Mouse (Mus musculus) MEL (cell line): ENCODE measurements around the gene Mgll.

Experiments
- CTCF ChIP-seq, 3 experiments: IDR thresholded peaks in 2 of 3; conservative IDR thresholded peaks in 1 of 3; 2 replicates each; pipeline ENCODE4 v1.5.1; 2011 to 2012; ENCODE audit warnings: low read length in 3 of 3, low read depth in 2 of 3, mild to moderate bottlenecking in 2 of 3, improper control_type of control experiment in 1 of 3, inconsistent platforms in 1 of 3, mixed read lengths in 1 of 3, moderate library complexity in 1 of 3; ENCODE audit not compliant: control insufficient read depth in 1 of 3, insufficient read depth in 1 of 3, poor library complexity in 1 of 3, severe bottlenecking in 1 of 3
- GATA1 ChIP-seq: IDR thresholded peaks from 2 replicates; pipeline ENCODE4 v1.6.1; 2011; ENCODE audit warnings: low read depth, low read length, improper control_type of control experiment
- HCFC1 ChIP-seq: IDR thresholded peaks from 2 replicates; pipeline ENCODE4 v1.6.1; 2012; ENCODE audit warnings: low read depth, mild to moderate bottlenecking, inconsistent platforms, low read length, improper control_type of control experiment, moderate library complexity
- POLR2A ChIP-seq, 2 experiments: IDR thresholded peaks; 2 replicates each; pipeline ENCODE4 v1.6.1; 2011 to 2012; ENCODE audit warnings: low read length in 2 of 2, mild to moderate bottlenecking in 2 of 2, control low read depth in 1 of 2, improper control_type of control experiment in 1 of 2, low read depth in 1 of 2, moderate library complexity in 1 of 2; ENCODE audit not compliant: control insufficient read depth in 1 of 2, insufficient read depth in 1 of 2, poor library complexity in 1 of 2
- POLR2AphosphoS2 ChIP-seq: IDR thresholded peaks from 2 replicates; pipeline ENCODE4 v1.6.1; 2011; ENCODE audit warnings: low read length, improper control_type of control experiment
- TAL1 ChIP-seq: IDR thresholded peaks from 2 replicates; pipeline ENCODE4 v1.6.1; 2012; ENCODE audit warnings: mild to moderate bottlenecking, inconsistent platforms, low read length, moderate library complexity, mixed read lengths
- TCF12 ChIP-seq: IDR thresholded peaks from 2 replicates; pipeline ENCODE4 v1.6.1; 2014; ENCODE audit warnings: low read depth, mild to moderate bottlenecking, inconsistent platforms, low read length, improper control_type of control experiment, moderate library complexity

GRCm38 (mm10) chr6:88842731-88843151 is 118.5 kb downstream of the Mgll start:
- no peak for TF ChIP-seq GATA1
- no peak for TF ChIP-seq TCF12
- no peak for TF ChIP-seq POLR2A (IDR thresholded peaks at IDR 0.05; ENCODE audit: control insufficient read depth in 1 of 2, insufficient read depth in 1 of 2, low read depth in 1 of 2, low read length in 2 of 2, poor library complexity in 1 of 2)
- TF ChIP-seq HCFC1 = no peak
- no peak for TF ChIP-seq TAL1
- TF ChIP-seq POLR2AphosphoS2 = no peak
- TF ChIP-seq CTCF (IDR thresholded peaks at IDR 0.05 in 2 of 3, conservative IDR thresholded peaks at IDR 0.05 in 1 of 3; ENCODE audit: control insufficient read depth in 1 of 3, insufficient read depth in 1 of 3, low read depth in 2 of 3, low read length in 3 of 3, poor library complexity in 1 of 3, severe bottlenecking in 1 of 3) = no peak
